In genomic region chr6:146824727-146825486, GRCm38 (mm10) we compare ENCODE assay signal across 8 mouse cellular contexts. TPM values are rescaled to one million over a fixed set of nuclear protein-coding genes. Genes with fewer than 3 reads are reported as not detected.
DNase-seq lines count a peak whose midpoint lies in the region; ATAC-seq and TF ChIP-seq lines count a peak whose summit lies in the region.

No protein-coding gene starts in this region.

- DNase-seq in embryonic facial prominence, embryonic 11.5 days (ENCODE audit: low spot score) = peak; percentile 74
- peak; percentile 12 for DNase-seq in heart, postnatal 25 days (ENCODE audit: low spot score)
- peak; percentile 21 for DNase-seq in large intestine, adult 2 months (ENCODE audit: low read depth, low spot score)
- DNase-seq in lung, postnatal 0 days (ENCODE audit: low spot score) = peak; percentile 77
- DNase-seq in ovary, postnatal 36 days (ENCODE audit: low spot score) = peak; percentile 59
- peak; percentile 40 for DNase-seq in urinary bladder, adult 2 months (ENCODE audit: low spot score)

- H3K4me2 ChIP-seq in embryonic facial prominence, embryonic 11.5 days (ENCODE audit: low read depth, low read length) = no peak overlapping the region
- no peak overlapping the region for H3K4me2 ChIP-seq in lung, postnatal 0 days (replicated peaks; ENCODE audit: low read depth, low read length)

- H3K36me3 ChIP-seq in E14TG2a.4 (ENCODE audit: insufficient read depth, low read length) = no peaks in the 10 kb centered on the region
- no peaks in the 10 kb centered on the region for H3K36me3 ChIP-seq in embryonic facial prominence, embryonic 11.5 days (replicated peaks; ENCODE audit: control insufficient read depth, insufficient read depth, low read depth, low read length)
- H3K36me3 ChIP-seq in lung, postnatal 0 days (ENCODE audit: insufficient read depth, low read length) = no peaks in the 10 kb centered on the region

- peak; percentile 90 for TF ChIP-seq CTCF in E14TG2a.4 (conservative IDR thresholded peaks at IDR 0.05; ENCODE audit: low read length)
- peak; percentile 89 for TF ChIP-seq CTCF in bone marrow, adult 2 months (IDR thresholded peaks at IDR 0.05; ENCODE audit: control insufficient read depth, insufficient read depth, low read length)
- TF ChIP-seq CTCF in lung, postnatal 0 days (IDR thresholded peaks at IDR 0.05) = peak; percentile 96

- no peak overlapping the region for H3K4me3 ChIP-seq in E14TG2a.4 (replicated peaks; ENCODE audit: low read length)
- H3K4me3 ChIP-seq in bone marrow, adult 2 months (replicated peaks; ENCODE audit: control insufficient read depth, low read depth, low read length) = no peak overlapping the region
- no peak overlapping the region for H3K4me3 ChIP-seq in embryonic facial prominence, embryonic 11.5 days (ENCODE audit: low read depth, low read length)
- no peak overlapping the region for H3K4me3 ChIP-seq in lung, postnatal 0 days (ENCODE audit: low read depth, low read length)

- WGBS in bone marrow, adult 2 months = 40% methylated on average over 16 of the region's 16 CpGs
- 40% methylated on average over 16 of the region's 16 CpGs for WGBS in embryonic facial prominence, embryonic 11.5 days
- 40% methylated on average over 16 of the region's 16 CpGs for WGBS in large intestine, adult 2 months
- 35% methylated on average over 16 of the region's 16 CpGs for WGBS in lung, postnatal 0 days

- H3K9ac ChIP-seq in embryonic facial prominence, embryonic 11.5 days (replicated peaks; ENCODE audit: low read length) = no peak overlapping the region
- no peak overlapping the region for H3K9ac ChIP-seq in lung, postnatal 0 days (replicated peaks; ENCODE audit: low read depth)

- no peaks in the 10 kb centered on the region for H3K27me3 ChIP-seq in E14TG2a.4 (ENCODE audit: insufficient read depth, low read length)
- no peaks in the 10 kb centered on the region for H3K27me3 ChIP-seq in embryonic facial prominence, embryonic 11.5 days (ENCODE audit: control insufficient read depth, insufficient read depth, low read length)
- H3K27me3 ChIP-seq in lung, postnatal 0 days (replicated peaks; ENCODE audit: insufficient read depth, low read length) = no peaks in the 10 kb centered on the region

- H3K9me3 ChIP-seq in E14TG2a.4 (ENCODE audit: low read length) = no peaks in the 10 kb centered on the region
- H3K9me3 ChIP-seq in embryonic facial prominence, embryonic 11.5 days (replicated peaks; ENCODE audit: control insufficient read depth, low read length) = no peaks in the 10 kb centered on the region
- H3K9me3 ChIP-seq in lung, postnatal 0 days (ENCODE audit: low read length) = no peaks in the 10 kb centered on the region

- ATAC-seq in embryonic facial prominence, embryonic 11.5 days (replicated peaks; ENCODE audit: insufficient number of reproducible peaks, low FRiP score, low TSS enrichment, low read depth) = peak; percentile 31; the same call in 1 of the 2 replicates
- ATAC-seq in lung, postnatal 0 days = peak; percentile 55

- no peaks in the 10 kb centered on the region; the same call in 1 of the 2 replicates for H3K4me1 ChIP-seq in E14TG2a.4 (replicated peaks; ENCODE audit: low read depth, low read length)
- no peaks in the 10 kb centered on the region for H3K4me1 ChIP-seq in bone marrow, adult 2 months (ENCODE audit: control insufficient read depth, insufficient read depth, low read length)
- no peaks in the 10 kb centered on the region for H3K4me1 ChIP-seq in embryonic facial prominence, embryonic 11.5 days (ENCODE audit: control insufficient read depth, insufficient read depth, low read length)
- H3K4me1 ChIP-seq in lung, postnatal 0 days (ENCODE audit: insufficient read depth, low read depth, low read length) = no peaks in the 10 kb centered on the region

- TF ChIP-seq EP300 in lung, postnatal 0 days (IDR thresholded peaks at IDR 0.05) = no peak

- no peak for TF ChIP-seq POLR2A in bone marrow, adult 2 months (IDR thresholded peaks at IDR 0.05; ENCODE audit: borderline replicate concordance, control insufficient read depth, low read depth, low read length)

- H3K27ac ChIP-seq in bone marrow, adult 2 months (ENCODE audit: control insufficient read depth, insufficient read depth, low read depth, low read length, poor library complexity) = no peak overlapping the region
- H3K27ac ChIP-seq in embryonic facial prominence, embryonic 11.5 days (replicated peaks; ENCODE audit: low read depth, low read length) = no peak overlapping the region
- no peak overlapping the region for H3K27ac ChIP-seq in lung, postnatal 0 days (ENCODE audit: low read length)

- intact Hi-C loops in heart, postnatal 25 days (cut with DNase I) = loop anchor here (2.0 to 10.0 kb wide), 3 partner anchors 170 to 1130 kb away; no protein-coding TSS in a partner anchor

RNA-seq across cellular contexts. Expression of gene Smco2, which starts 25.0 kb away (rescaled TPM):
- not detected in 2 replicates for polyA plus RNA-seq in bone marrow, adult 2 months (2011; ENCODE audit: insufficient read depth, insufficient read length, low replicate concordance, missing spikeins)
- polyA plus RNA-seq in embryonic facial prominence, embryonic 11.5 days (2014; fragmentation: Nextera tagmentation; extraction: Ambion mirVana) = not detected in 2 replicates
- 1 to 10 TPM; 2.3 TPM for total RNA-seq in heart, postnatal 25 days (2021)
- polyA plus RNA-seq in large intestine, adult 2 months (2012; rRNA removed) = not detected in 2 replicates
- not detected in 2 replicates for polyA plus RNA-seq in lung, postnatal 0 days (2015; fragmentation: Nextera tagmentation; extraction: Ambion mirVana)
- polyA plus RNA-seq in urinary bladder, adult 2 months (2012; rRNA removed) = not detected in 2 replicates

RNA-seq across cellular contexts. Expression of gene Arntl2, which starts 29.1 kb away (rescaled TPM):
- 0.85 TPM in 1 of 2 replicates, not detected in the other for polyA plus RNA-seq in bone marrow, adult 2 months (2011; ENCODE audit: insufficient read depth, insufficient read length, low replicate concordance, missing spikeins)
- polyA plus RNA-seq in embryonic facial prominence, embryonic 11.5 days (2014; fragmentation: Nextera tagmentation; extraction: Ambion mirVana) = 2.5 and 2.7 TPM in 2 replicates
- 1 to 10 TPM in 1 of 2 experiments, under 1 TPM in 1; 0.78 to 1.6 TPM for total RNA-seq in heart, postnatal 25 days (2021)
- polyA plus RNA-seq in large intestine, adult 2 months (2012; rRNA removed) = 0.48 and 2.6 TPM in 2 replicates
- polyA plus RNA-seq in lung, postnatal 0 days (2015; fragmentation: Nextera tagmentation; extraction: Ambion mirVana) = 0.81 and 0.85 TPM in 2 replicates
- polyA plus RNA-seq in urinary bladder, adult 2 months (2012; rRNA removed) = 28.4 and 28.6 TPM in 2 replicates

Comparison
In these comparisons a context has a peak if more than half of its experiments do, and no peak if none do; other contexts are left out.
1. DNase-seq: peak in every context shown above with its lines; median percentile 77 in lung, postnatal 0 days; 74 in embryonic facial prominence, embryonic 11.5 days; 59 in ovary, postnatal 36 days; 40 in urinary bladder, adult 2 months; 21 in large intestine, adult 2 months; 12 in heart, postnatal 25 days.